Mouse (Mus musculus) lung, postnatal 36 days (tissue): ENCODE measurements around the gene Hdgf.

Experiments used
- DNase-seq: peaks from one replicate; pipeline ENCODE4 v3.0.0; 2022; ENCODE audit warnings: mixed read lengths

Gene Hdgf

DNA sequence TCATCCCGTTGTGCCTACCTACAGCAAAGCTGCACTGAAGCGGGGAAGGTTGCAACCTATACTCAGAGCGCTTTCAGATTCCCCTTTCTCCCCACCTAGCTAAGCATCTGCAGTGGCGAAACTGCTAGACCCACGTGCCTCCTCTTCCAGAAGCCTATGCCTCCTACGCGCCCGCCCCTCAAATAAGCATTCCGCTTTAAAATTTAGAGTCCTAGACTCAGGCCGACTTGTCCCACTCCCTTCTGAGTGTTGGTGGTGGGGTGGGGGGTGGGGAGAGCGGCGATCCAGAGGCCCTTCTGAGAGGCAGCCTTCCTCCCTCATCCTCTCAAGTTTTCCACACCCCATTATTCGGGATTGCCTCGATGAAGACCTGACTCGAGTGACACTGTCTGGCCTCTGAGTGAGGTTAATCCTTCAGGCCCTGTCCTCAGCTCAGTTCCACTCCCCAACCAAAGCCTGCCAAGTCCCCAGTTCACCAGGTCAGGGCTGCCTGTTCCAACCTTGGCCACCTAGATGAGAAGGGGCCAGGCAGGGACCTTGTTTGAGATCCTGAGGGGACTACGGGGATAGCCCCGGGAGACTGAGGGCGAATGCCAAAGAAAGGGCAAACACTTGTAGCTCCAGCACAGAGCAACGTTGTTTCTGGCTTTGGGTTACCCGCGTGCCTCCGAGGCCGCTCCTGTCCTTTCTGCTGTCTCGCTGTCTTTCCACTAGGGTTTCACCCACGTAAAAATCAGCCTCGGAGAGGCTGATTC, 41.1 kb downstream of the Hdgf start:
- DNase-seq: no peak

DNA sequence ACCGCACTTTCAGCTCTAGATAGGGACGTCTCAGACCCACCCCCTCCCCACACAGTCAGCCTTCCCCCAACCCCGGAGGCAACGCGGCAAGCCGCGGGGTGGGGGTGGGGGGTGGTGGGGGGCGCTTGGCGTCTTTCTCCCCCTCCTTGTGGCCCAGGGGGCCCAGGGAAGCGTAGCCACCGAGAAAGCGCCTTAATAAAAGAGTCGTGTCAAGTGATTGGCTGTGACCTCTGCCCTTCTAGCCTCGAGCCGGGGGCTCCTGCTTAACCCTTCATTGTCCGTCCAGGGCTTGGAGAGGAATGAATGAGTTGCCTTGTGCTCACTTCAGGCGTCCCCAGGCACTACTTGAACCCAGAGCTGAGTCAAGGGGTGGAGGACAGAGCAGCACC, 41.7 kb downstream of the Hdgf start:
- no peak for DNase-seq

DNA sequence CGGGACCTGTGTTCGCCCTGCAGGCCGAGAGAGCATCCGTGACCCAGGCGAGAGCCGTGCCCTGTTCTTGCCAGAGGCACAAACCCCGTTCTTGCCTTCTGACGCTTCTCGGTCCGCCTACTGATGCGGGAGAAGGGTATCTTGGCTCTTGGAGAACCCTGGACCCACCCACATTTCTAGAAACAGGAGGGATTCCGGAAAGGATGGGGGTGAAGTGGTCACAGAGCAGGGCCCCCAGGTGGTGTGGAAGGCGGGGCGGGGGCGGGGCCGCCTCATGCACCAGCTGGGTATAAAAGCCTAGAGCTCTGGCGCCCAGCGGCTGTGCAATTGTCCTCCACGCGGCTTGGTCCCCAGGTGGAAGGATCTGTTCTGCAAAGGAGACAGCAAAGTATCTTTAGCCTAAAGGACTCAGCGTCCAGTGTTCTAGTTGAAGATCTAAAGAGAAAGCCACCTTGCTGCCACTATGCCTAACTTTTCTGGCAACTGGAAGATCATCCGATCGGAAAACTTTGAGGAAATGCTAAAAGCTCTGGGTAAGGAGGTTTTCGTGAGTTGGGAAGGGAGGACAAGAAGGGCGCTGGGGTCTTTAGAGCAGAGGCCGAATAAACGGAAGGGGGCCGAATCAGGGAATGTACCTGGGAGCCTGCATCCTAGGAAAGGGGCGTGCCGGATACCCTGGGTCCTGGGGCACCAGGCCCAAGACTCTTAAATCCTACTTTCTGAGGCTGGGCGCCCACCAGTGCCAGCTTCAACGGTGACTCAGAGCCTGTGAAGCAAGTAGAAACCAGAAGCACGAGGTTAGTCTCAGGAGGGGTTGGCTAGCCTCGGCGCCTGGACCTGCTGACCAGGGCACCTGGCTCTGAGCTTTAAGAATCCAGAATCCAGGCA, 42.5 kb downstream of the Hdgf start, which contains the start of gene Crabp2:
TSS of gene Crabp2 (plus strand) at position 289 of the 888 bp plus-strand sequence.
- no peak for DNase-seq

DNA sequence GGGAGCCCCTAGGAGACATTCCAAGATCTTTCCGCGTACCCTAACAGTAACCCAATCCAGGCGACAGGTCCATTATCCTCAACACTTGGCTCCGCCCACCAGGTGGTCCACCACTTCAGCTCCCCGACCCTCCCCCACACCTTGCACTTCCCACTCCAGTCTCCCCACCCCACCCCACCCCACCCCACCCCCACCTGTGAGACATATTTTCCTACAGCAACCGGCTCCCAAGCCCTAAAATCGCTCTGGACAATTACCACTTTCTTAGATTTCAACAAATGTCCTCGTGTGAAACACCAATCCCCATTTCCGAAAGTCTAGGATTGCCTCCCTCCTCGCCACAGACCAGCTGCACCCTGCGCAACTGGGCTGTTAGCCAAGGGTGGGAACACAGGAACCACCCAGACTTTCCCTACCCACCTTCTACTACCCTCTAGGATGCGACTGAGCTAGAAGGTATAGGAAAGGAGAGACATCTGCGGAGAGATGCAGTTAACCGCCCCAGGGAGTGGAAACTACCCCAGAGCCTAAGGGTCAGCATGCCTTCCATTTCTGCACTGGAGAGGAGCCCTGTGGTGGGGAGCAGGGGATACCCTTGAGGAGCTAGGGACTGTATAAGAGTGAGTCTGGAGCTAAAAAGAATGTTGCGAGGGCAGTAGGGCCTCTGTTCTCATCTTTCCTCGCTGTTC, 43.3 kb downstream of the Hdgf start:
- no peak for DNase-seq

DNA sequence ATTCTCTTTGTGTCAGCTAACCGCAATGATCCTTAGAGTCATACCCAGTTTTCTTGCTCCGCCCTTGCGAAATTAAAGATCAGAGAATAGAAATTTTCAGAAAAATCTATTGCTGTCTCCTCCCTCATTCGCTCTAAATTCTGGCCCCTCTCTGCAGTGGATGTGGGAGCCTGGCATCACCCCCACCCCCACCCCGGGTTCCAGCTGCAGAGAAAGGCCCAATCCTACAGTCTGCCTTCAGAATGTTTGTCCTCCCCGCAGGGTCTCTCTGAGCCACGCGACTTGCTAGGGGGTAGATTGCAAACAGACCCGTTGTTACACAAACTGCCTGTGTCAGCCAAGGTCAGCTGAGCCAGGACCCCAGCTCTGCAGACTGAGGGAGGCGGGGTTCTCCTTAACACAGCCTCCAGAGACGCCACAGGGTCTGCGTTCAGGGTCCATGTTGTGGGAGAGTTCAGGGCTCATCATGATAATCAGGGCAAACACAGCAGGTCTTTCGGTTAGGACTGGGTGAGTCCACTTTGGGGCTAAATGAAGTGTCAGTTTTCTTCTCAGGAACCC, 43.9 kb downstream of the Hdgf start:
- DNase-seq: no peak

DNA sequence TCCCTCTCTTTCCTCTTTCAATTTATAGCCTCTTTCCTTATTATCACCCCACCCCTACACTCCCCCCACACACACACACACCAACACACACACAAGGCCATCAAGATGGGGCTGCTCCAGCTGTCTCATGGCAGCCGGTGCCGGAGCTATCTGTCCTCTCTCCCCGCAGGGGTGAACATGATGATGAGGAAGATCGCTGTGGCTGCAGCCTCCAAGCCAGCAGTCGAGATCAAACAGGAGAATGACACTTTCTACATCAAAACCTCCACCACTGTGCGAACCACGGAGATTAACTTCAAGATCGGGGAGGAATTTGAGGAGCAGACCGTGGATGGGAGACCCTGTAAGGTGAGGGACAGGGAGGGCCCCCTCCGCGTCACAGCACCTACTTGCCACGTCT, 45.8 kb downstream of the Hdgf start:
- no peak for DNase-seq

DNA sequence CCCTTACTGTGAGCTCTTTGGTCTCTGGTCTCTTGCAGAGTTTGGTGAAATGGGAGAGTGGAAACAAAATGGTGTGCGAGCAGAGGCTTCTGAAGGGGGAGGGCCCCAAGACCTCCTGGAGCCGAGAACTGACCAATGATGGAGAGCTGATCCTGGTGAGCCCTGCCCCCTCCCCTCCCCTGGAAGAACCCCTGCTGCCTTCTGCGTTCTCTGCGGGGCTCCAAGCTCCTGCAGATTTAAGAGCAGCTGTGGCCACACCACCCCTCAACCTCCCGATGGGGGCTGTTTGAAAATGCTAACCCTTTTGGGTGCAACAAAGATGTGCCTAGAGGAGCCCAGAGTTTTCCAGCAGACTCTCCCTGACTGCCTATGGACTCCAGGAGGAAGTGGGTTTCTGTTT, 46.3 kb downstream of the Hdgf start:
- no peak for DNase-seq

DNA sequence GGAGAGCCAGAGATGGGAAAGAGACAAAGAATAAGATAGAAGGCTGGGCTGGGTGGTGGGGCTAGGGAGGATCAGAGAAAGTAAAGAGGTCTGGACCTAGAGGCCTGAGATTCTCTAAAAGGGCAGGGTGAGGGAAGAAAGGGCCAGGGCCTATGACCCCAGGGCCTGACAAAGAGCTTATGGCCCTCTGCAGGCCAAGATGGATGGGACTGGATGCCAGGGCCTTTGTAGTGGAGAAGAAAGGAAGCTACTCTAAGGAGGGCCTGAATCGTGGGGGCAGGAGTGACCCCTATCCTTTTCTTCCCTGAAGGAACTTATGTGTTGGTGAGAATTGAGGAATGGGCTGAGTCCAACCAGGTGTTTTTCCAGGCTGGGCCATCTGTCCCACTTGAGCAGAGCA, 51.9 kb downstream of the Hdgf start:
- DNase-seq: no peak

DNA sequence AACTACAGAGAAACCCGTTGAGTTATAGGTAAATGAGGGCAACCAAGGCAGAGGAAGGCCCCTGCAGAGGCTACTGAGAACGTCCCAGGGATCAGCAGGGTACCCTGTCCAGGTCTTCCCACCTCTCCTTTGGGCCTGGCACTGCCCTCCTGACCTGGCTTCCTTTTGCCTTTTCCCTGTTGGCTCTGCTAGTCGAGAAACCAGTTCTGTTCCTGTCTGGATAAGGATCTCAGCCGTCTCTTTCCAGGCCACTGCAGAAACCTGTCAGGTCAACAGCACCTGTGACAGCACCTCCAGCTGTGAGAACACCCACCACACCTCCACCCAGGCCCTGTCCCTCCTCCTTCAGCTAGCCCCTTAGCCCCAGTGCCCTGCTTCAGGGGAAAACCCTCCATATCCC, 52.4 kb downstream of the Hdgf start:
- no peak for DNase-seq

DNA sequence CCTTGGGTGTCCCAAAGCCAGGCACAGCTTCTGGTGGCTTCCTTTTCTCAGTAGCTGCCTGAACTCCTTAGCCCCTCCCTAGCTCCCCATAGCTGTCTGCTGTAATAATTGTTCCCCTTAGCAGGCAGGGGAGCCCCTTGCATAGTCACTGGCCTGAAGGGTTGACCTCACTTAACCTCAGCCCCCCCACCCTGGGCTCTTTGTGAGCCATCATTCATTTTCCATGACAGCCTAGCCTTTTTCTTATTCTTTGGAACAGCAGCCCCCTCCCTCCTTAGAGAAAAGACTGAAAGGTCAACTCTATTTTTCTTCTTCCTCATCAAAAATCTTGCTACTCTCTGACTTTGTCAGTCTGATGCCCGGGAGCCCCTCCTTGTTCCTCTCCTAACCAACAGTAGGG, 52.8 kb downstream of the Hdgf start:
- no peak for DNase-seq

DNA sequence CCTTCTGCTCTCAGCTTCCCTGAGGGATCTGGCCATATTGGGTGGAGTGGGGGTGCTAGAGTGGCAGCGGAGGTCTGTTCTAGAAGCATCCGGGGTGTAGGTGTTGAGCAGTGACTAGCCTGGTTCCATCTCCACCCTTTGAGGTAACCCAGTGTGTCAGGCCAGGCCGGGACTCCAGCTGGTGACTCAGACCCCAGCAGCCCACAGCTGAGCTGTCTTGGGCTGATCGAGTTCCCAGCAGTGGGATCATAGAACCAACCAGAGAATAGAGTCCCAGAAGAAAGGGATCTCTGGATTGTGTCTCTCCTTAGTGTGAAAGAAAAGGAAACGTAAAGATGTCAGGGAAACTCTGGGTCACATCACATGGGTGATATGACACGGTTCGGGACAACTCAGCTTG, 53.2 kb downstream of the Hdgf start:
- no peak for DNase-seq

DNA sequence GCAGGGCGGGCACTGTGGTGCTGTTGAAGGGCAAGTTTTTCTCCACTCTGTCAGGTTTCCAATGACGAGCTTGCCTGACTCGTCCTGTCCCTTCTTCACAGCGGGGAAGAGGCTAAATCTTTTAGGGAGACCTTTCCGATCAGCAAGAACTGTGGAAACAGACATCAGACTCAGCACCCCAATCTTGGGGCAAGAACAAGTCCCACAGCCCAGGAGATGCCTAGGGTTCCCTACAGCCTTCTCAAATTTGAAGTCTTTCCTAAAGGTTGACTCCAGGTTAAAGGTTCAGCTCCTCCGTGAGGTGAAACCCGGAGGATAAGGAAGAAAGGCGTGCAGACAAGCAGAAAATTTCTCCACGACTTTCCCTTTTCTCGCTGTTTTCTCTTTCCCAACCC, 54.1 kb downstream of the Hdgf start:
- no peak for DNase-seq

DNA sequence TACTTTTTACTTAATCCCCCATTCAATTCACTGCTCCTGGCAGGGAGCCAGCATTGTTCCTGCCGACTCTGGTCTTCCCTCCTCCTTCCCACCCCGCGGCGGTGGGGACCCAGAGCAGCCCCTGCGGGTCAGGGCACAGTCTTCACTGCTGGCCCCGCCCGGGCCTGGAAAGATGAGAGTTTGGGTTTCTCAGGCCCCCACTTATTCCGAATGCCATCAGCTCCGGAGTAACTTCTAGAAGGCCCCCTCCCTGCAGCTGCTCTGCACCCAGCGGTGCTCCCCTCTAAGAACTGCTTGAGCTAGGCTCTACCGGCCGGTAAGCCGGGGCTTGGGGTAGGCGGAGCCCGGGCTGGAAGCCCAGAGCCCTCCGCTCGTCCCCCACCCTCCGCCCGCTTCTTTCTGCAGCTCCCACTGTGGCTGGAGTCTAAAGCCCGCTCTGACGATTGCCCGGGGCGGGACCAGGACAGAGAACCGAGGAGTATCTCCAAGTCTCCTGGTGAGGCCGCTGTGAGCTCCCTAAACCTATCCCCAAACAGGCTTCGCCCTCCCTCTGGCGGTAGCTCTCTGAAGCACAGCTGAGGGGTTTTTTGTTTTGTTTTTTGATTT, 54.6 kb downstream of the Hdgf start:
- DNase-seq: peak; percentile 95
